Mouse (Mus musculus) spleen, adult 2 months (tissue): ENCODE measurements at regions not wholly inside any gene's neighbourhood (a gene's known extent, or its start where the extent isn't known, plus 50 kb on each side); places are given as distances from the start of the nearest gene placed in this dataset.

Source experiments
- CTCF ChIP-seq: fragments of 200-500 bp; IDR thresholded peaks from 2 replicates; pipeline ENCODE4 v1.5.1; 2011; ENCODE audit warnings: mild to moderate bottlenecking, inconsistent platforms; ENCODE audit not compliant: insufficient read depth, insufficient read length, insufficient replicate concordance; ENCODE audit errors: extremely low read depth
- POLR2A ChIP-seq: fragments of 200-500 bp; IDR thresholded peaks from 2 replicates; pipeline ENCODE4 v1.6.1; 2011; ENCODE audit warnings: low read depth, low read length, inconsistent platforms

DNA sequence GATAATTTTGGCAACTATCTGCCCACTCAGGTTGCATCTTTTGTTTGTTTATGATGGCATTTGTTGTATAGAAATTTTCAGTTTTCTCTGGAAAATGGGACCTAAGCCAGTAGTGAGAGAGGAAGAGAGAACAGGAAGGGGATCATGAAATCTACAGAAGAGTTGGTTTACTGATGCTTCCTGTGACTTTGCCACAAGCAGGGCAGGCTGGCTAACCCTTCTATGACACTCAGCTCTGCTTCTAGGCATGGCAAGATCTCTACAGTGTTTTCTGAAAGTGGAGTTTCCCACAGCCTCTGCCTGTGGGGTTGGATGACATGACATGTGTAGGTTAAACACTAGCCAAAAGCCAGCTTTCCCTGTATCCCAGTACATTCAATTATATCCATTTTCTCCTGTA lies 217.7 kb upstream of the Jun start:
- TF ChIP-seq POLR2A (no peak), CTCF (no peak)
